Mouse (Mus musculus) midbrain, embryonic 14.5 days (tissue): ENCODE data around the gene Habp2. TPM values are rescaled to one million over a fixed set of nuclear protein-coding genes. Genes with fewer than 3 reads are reported as not detected.

Experiments
- ATAC-seq: fragments of 200-750 bp; cut with Nextera tagmentation; 2 replicates; pipeline ENCODE4 v1.8.0; 2017; ENCODE audit warnings: moderate number of reproducible peaks, moderate library complexity; ENCODE audit not compliant: low FRiP score, low TSS enrichment
- DNase-seq: peaks from one replicate; pipeline ENCODE4 v3.0.0-alpha.2; 2015
- H3K27ac ChIP-seq: fragments of 300-500 bp; sonication (generic); replicated peaks from 2 replicates; pipeline ENCODE4 v1.5.1; 2014; ENCODE audit warnings: mild to moderate bottlenecking, low read depth, low read length, moderate library complexity
- H3K27me3 ChIP-seq: fragments of 300-500 bp; sonication (generic); 2 replicates; pipeline ENCODE4 v1.6.1; 2014; ENCODE audit warnings: low read length, control low read depth, mixed read lengths; ENCODE audit not compliant: control insufficient read depth, insufficient read depth
- H3K36me3 ChIP-seq: fragments of 300-500 bp; sonication (generic); 2 replicates; pipeline ENCODE4 v1.6.1; 2014; ENCODE audit warnings: low read length, control low read depth; ENCODE audit not compliant: control insufficient read depth, insufficient read depth
- H3K4me1 ChIP-seq: fragments of 300-500 bp; sonication (generic); 2 replicates; pipeline ENCODE4 v1.6.1; 2014; ENCODE audit warnings: mild to moderate bottlenecking, antibody characterized with exemption, low read length, control low read depth; ENCODE audit not compliant: control insufficient read depth, insufficient read depth
- H3K4me2 ChIP-seq: fragments of 300-500 bp; sonication (generic); 2 replicates; pipeline ENCODE4 v1.6.1; 2014; ENCODE audit warnings: mild to moderate bottlenecking, low read length, moderate library complexity
- H3K4me3 ChIP-seq: fragments of 300-500 bp; sonication (generic); replicated peaks from 2 replicates; pipeline ENCODE4 v1.5.1; 2014; ENCODE audit warnings: low read depth, low read length
- H3K9ac ChIP-seq: fragments of 300-500 bp; sonication (generic); replicated peaks from 2 replicates; pipeline ENCODE4 v1.6.1; 2014; ENCODE audit warnings: mild to moderate bottlenecking, low read length, moderate library complexity
- H3K9me3 ChIP-seq: fragments of 300-500 bp; sonication (generic); 2 replicates; pipeline ENCODE4 v1.6.1; 2016; ENCODE audit warnings: low read length, control low read depth, mixed read lengths; ENCODE audit not compliant: control insufficient read depth
- WGBS: fragments of 180-500 bp; shearing (Covaris S2); extraction: QIAGEN DNeasy Blood & Tissue Kit; methylation state at CpG from one replicate; pipeline ENCODE4 v1.1.7; 2014; 5-methylcytosine and 5-hydroxymethylcytosine counted together
- polyA plus RNA-seq: library from polyadenylated mRNA; unstranded; fragments of >200 nt; fragmentation: Nextera tagmentation; extraction: Ambion mirVana; gene quantifications from 2 replicates; pipeline ENCODE4 v1.2.1, GENCODE M21; 2014

The Habp2 gene
- polyA plus RNA-seq, 1 experiment from 2014 or later, result not detected

DNA sequence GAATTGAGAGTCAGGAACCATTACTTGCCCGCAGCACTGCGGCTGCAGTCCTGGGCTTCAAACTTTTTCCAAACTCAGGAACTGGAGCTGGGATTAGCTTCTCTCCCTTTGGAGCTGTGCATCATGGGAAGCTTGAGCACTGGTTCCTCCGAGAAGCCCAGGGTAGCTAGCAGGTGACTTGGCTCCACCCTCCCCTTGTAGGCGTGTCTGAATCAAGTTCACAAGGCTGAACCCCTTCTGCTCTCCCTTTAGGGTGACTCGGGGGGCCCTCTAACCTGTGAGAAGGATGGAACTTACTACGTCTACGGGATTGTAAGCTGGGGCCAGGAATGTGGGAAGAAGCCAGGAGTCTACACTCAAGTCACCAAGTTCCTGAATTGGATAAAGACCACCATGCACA, 32.3 kb downstream of the Habp2 start:
- Histone ChIP-seq H3K9ac (no peak overlapping the region), H3K9me3 (no peaks in the 10 kb centered on the region), H3K4me3 (no peak overlapping the region), H3K27me3 (no peaks in the 10 kb centered on the region), H3K36me3 (no peaks in the 10 kb centered on the region), H3K4me1 (peaks cover 9% of the 10 kb centered on the region), H3K27ac (no peak overlapping the region), H3K4me2 (no peak overlapping the region)
- ATAC-seq (no peak), DNase-seq (no peak)
- whole genome bisulfite sequencing, result 91% methylated on average over 7 of the region's 7 CpGs

DNA sequence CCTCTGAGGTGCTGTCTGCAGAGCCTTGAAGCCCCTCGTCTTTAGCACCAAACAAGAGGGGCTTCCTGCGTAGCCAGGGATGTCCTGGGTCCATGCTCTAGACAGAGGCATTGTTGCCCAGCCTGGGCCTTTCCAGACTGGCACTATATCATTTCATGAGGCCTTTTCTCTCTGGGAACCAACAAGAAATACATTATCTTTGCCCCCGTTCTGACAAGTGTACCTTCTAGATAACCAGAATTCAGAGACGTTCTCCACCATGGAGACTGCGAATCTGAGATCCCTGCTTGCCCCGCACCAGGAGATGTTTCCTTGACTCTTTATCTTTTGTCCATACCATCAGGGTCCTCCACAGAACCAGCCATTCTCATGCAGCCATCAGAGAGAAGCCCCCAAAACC, 32.7 kb downstream of the Habp2 start:
- no peaks in the 10 kb centered on the region for H3K27me3 ChIP-seq
- no peak overlapping the region for H3K9ac ChIP-seq
- no peaks in the 10 kb centered on the region for H3K36me3 ChIP-seq
- no peaks in the 10 kb centered on the region for H3K9me3 ChIP-seq
- peaks cover 9% of the 10 kb centered on the region for H3K4me1 ChIP-seq
- no peak overlapping the region for H3K4me3 ChIP-seq
- no peak overlapping the region for H3K27ac ChIP-seq
- no peak overlapping the region for H3K4me2 ChIP-seq
- 94% methylated on average over 6 of the region's 6 CpGs for WGBS
- DNase-seq (no peak), ATAC-seq (no peak)

DNA sequence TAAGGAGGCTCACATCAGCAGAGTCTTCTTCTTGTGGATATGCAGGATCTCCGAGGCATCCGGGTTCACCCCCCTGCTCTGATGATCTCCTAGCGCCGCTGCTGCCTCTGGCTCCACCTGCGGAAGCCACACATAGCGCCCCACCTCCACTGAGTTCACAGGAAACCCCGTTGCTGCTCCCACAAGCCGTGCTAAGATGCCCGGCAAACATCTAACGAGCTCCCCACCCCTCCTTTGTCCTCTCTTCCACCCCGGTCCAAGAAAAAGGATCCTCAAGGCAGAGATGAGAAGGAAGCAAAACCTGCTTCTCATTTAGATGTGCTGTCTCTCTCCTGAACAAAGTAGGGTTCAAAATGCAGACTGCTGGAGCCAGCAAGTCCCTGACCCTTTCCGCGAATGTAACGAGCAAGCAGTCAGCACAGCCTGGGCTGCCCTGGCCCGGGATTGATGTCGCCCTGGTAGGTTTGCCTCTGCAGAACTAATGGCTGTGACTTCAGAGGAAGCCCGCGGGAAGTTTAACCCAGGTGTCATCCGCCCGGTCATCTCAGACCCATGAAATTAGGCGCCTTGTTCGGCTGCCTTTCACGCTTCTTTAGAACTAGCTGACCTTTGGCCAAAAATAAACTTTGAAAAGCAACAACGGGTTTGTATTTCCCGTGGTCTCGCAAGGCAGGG, 33.4 kb downstream of the Habp2 start:
- Histone ChIP-seq H3K9ac (0 out of 2 replicates have a peak overlapping the region, but pooled peaks have one; percentile 16), H3K27ac (no peak overlapping the region), H3K4me1 (peaks cover 9% of the 10 kb centered on the region), H3K4me3 (no peak overlapping the region), H3K36me3 (no peaks in the 10 kb centered on the region), H3K27me3 (no peaks in the 10 kb centered on the region), H3K9me3 (no peaks in the 10 kb centered on the region), H3K4me2 (peak overlapping the region; percentile 26)
- WGBS, result 25% methylated on average over 26 of the region's 26 CpGs
- DNase-seq, result peak; percentile 52
- ATAC-seq, result no peak

DNA sequence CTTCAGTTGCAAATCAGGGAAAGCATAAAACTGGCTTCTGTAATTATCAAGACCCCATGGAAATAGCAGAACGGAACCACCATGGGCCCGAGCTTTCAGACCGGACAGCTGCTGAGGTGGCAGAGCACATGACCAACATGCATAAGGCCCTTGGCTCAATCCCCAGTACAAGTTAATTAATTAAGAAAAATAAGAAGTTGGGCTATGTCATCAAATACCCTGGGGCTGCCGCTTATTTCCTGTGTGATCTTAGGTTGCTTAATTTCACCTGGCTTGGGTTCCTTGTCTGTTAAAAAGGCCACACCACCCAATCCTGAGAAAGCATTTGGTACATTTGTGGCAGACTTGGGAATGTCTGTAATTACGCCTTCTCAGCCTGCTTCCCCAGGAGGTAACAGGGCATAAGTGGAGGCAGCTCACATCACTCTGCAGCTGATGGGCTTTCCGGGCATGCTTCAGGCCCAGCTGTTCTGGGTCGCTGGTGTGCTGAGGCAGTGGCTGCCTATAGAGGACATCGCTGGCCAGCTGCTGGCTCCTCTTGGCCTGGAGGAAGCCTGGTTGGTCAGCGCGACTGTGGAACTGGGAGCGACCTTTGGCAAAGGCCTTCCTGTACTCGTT, 34.5 kb downstream of the Habp2 start:
- ATAC-seq (no peak), DNase-seq (no peak)
- Histone ChIP-seq H3K9ac (no peak overlapping the region), H3K4me1 (peaks cover 18% of the 10 kb centered on the region), H3K4me2 (no peak overlapping the region), H3K27me3 (no peaks in the 10 kb centered on the region), H3K27ac (0 out of 2 replicates have a peak overlapping the region, but pooled peaks have one; percentile 9), H3K36me3 (no peaks in the 10 kb centered on the region), H3K4me3 (no peak overlapping the region), H3K9me3 (no peaks in the 10 kb centered on the region)
- 81% methylated on average over 12 of the region's 12 CpGs for WGBS

DNA sequence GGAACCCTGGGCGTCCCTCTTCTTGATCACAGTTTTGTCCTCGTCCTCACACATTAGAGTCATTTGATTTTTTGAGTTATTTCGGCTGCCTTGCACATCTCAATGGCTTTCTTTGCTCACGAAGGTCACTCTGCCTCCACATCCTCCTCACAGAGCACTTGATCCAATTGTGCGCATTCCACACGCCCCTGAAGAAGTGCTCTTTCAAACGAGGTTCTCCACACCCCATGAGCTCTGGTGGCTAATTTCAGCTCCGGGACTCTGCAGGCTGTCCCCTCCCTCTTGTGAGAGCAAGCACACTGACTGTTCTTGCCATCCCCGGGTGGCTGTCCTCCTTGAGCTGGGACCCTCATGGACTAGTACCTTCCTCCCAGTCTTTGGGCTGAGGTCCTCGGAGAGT, 38.7 kb downstream of the Habp2 start:
- no peak overlapping the region for H3K9ac ChIP-seq

DNA sequence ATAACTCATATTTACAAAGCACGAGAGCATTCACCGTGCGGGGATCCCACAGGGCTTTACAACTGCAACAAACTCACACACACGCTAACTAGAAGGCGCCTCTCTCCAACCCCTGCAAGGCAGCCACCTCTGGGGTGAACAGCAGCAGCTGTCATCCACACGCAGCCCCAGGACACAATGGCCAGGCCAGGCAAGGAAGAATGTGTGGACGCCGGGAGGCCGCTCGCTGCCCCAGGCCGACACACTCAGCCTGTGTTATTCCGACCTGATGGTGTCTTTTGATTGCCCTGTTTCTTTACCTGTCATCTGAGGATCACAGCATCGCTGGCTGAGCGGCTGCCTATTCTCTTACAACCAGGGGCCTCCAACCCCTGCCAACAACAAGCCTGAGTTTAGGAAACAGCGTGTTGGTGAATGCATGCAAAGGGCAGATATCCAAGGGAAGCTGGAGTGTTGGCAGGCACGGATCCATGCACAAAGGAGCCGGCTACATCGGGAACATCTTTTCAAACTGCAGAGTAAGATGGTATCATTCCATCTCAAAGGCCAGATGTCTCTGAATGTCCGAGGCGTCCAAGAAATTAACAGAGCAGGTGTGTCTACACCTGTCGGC, 39.4 kb downstream of the Habp2 start:
- H3K4me2 ChIP-seq, result no peak overlapping the region
- H3K9ac ChIP-seq, result no peak overlapping the region
- 49% methylated on average over 21 of the region's 21 CpGs for WGBS
- ATAC-seq (no peak), DNase-seq (no peak)
- no peaks in the 10 kb centered on the region for H3K36me3 ChIP-seq
- no peaks in the 10 kb centered on the region for H3K27me3 ChIP-seq
- no peak overlapping the region for H3K4me3 ChIP-seq
- 0 out of 2 replicates have a peak overlapping the region, but pooled peaks have one; percentile 13 for H3K27ac ChIP-seq
- H3K9me3 ChIP-seq, result no peaks in the 10 kb centered on the region
- peaks cover 11% of the 10 kb centered on the region for H3K4me1 ChIP-seq

More for the DNA sequence above, 38.7 kb downstream of the Habp2 start:
- H3K4me3 ChIP-seq, result no peak overlapping the region
- H3K27ac ChIP-seq, result no peak overlapping the region
- WGBS, result 59% methylated on average over 10 of the region's 10 CpGs
- H3K36me3 ChIP-seq, result no peaks in the 10 kb centered on the region
- no peak overlapping the region for H3K4me2 ChIP-seq
- H3K9me3 ChIP-seq, result no peaks in the 10 kb centered on the region
- ATAC-seq (no peak), DNase-seq (no peak)
- no peaks in the 10 kb centered on the region for H3K27me3 ChIP-seq
- peaks cover 13% of the 10 kb centered on the region for H3K4me1 ChIP-seq

DNA sequence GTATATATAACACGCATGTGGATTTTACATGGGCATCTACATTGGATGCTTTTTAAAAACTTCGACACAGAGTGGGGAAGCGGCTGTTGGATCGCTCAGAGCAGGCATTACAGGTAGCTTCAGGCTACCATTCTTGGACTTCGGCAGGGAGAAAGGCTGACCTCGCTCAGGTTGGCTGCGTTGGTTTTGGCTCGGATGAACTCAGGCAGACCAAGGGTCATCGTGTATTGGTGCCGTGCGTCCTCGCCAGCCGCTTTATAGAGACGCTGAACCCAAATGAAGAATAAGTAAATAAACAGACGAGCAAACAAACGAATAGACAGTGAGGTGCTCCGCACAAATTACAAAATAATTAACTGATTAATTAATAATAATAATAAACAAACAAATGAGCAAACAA, 49.4 kb downstream of the Habp2 start:
- Histone ChIP-seq H3K27ac (no peak overlapping the region), H3K27me3 (no peaks in the 10 kb centered on the region), H3K9ac (no peak overlapping the region), H3K4me1 (no peaks in the 10 kb centered on the region), H3K4me3 (no peak overlapping the region), H3K36me3 (no peaks in the 10 kb centered on the region), H3K4me2 (no peak overlapping the region), H3K9me3 (no peaks in the 10 kb centered on the region)
- DNase-seq (no peak), ATAC-seq (no peak)
- 95% methylated on average over 17 of the region's 17 CpGs for WGBS

DNA sequence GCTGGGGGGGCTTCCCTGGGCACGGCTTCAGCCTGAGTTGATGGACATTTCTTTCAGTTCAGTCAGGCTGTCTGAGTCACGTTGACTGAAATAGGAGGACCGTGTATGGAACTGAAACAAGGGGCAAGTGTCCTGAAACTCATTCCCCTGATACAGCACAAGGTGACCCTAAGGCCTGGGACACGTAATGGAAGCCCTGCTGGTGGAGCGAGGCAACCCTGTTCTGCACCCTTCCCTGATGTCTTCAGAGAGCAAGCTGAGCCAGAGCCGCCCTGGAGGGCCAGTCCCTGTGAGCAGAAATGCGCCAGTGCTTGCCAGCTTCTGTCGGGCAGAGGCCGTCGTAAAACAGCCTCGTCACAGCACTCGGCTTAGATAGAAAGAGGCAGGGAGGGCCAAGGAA, 49.9 kb downstream of the Habp2 start:
- Histone ChIP-seq H3K36me3 (no peaks in the 10 kb centered on the region), H3K4me2 (no peak overlapping the region), H3K4me1 (no peaks in the 10 kb centered on the region), H3K9ac (no peak overlapping the region), H3K27me3 (no peaks in the 10 kb centered on the region), H3K9me3 (no peaks in the 10 kb centered on the region), H3K27ac (no peak overlapping the region), H3K4me3 (no peak overlapping the region)
- ATAC-seq (no peak), DNase-seq (no peak)
- WGBS, result 80% methylated on average over 12 of the region's 12 CpGs

DNA sequence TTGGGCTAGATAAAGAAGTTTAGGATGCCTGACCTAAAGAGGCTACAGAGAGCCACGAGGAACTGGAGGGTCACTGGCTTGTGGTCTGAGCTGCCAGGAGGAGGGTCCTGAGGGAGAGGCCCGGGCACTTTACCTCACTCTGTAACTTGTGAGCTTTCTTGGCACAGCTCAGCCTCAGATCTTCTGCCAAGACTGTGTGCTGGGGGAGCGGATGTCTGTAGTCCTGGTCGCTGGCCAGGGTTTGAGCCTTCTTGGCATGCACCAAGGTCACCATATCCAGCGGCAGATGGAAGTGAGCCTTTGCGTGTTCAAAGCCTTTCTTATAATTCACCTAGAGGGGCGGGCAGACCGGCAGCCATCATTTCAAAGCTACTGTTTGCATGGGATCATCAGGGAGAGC, 55.1 kb downstream of the Habp2 start:
- Histone ChIP-seq H3K9me3 (no peaks in the 10 kb centered on the region), H3K27ac (no peak overlapping the region), H3K36me3 (no peaks in the 10 kb centered on the region), H3K27me3 (no peaks in the 10 kb centered on the region), H3K9ac (no peak overlapping the region), H3K4me1 (peaks cover 21% of the 10 kb centered on the region; the same call in 1 of the 2 replicates), H3K4me3 (no peak overlapping the region), H3K4me2 (no peak overlapping the region)
- no peak for ATAC-seq
- WGBS, result 89% methylated on average over 8 of the region's 8 CpGs
- DNase-seq, result peak; percentile 51
